Mouse (Mus musculus): ENCODE data around the gene Nfkbib. TPM values are rescaled to one million over a fixed set of nuclear protein-coding genes. Genes with fewer than 3 reads are reported as not detected.

Gene Nfkbib
- total RNA-seq, 2 experiments from 2014 or later: 15.9 to 18.0 TPM

DNA sequence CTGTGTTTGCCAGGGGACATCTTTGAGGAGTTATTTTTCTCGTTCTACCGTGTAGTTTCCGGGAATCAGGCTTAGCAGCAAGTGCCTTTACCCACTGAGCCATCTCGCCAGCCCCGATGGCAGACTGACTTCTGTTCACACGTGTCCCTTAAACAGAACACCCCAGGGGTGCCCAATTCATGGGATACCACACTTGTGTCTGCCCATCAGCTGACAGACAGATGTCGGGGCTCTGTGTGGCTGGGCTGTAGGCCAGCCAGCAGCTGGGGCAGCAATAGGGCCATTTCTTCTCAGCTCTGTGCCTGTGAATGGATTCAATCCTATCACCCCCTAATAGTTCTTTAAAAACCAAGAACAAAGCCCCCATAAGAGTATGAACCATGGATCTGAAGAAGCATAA lies 7.8 kb upstream of the Nfkbib start:
- intact Hi-C loops (cut with DNase I): no loop called here
- no peak for DNase-seq

GRCm38 (mm10) chr7:28774164-28774563 lies 6.9 kb upstream of the Nfkbib start:
- intact Hi-C loops (cut with DNase I): no loop called here
- DNase-seq: no peak

- DNase-seq: no peak
- intact Hi-C loops (cut with DNase I): no loop called here
These were observed 5.9 kb upstream of the Nfkbib start for GRCm38 (mm10) chr7:28773163-28773562.

DNA sequence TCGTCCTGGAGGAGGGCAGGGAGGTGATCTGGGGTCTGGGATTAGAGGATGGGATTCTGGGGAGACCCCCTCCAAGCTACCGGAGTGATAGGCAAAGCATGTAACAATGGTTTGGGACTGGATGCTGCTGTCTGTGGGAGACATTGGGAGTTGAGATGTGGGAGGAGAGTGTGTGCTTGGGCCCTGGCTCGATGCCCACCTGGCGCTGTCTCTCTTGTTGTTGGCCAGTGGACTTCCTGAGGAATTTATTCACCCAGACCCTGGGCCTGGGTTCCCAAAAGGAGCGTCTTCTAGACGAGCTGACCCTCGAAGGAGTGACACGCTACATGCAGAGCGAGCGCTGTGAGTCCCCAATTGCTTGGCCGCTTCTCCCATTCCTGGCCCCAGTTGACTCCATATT lies 4.6 kb upstream of the Nfkbib start:
- intact Hi-C loops (cut with DNase I): no loop called here
- peak; percentile 28 to 41 for DNase-seq

GRCm38 (mm10) chr7:28770309-28770708 lies 3.0 kb upstream of the Nfkbib start:
- intact Hi-C loops (cut with DNase I): no loop called here
- DNase-seq: no peak

- intact Hi-C loops (cut with DNase I): no loop called here
- DNase-seq: no peak
These were observed 2.2 kb upstream of the Nfkbib start for GRCm38 (mm10) chr7:28769414-28769958.

DNA sequence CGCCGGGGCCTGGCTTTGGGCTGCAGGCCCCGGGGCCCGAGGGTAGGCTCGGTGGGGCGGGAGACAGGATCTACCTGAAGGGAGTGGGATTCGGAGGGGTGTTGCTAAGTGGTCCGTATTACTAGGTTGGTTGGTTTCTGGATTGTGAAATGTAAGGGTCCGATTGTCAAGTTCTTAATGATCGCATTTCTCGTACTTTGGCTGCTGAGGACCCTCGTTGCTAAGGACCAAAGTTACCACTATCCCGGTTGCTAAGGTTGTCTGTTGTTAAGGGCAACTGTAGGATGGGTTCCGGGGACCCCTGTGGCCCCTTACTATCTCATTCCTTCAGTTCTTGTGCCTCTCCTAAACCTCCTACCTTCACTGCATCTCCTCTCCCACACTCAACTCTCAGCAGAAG lies 402 bp downstream of the Nfkbib start:
- DNase-seq: no peak
- intact Hi-C loops (cut with DNase I): no loop called here

DNA sequence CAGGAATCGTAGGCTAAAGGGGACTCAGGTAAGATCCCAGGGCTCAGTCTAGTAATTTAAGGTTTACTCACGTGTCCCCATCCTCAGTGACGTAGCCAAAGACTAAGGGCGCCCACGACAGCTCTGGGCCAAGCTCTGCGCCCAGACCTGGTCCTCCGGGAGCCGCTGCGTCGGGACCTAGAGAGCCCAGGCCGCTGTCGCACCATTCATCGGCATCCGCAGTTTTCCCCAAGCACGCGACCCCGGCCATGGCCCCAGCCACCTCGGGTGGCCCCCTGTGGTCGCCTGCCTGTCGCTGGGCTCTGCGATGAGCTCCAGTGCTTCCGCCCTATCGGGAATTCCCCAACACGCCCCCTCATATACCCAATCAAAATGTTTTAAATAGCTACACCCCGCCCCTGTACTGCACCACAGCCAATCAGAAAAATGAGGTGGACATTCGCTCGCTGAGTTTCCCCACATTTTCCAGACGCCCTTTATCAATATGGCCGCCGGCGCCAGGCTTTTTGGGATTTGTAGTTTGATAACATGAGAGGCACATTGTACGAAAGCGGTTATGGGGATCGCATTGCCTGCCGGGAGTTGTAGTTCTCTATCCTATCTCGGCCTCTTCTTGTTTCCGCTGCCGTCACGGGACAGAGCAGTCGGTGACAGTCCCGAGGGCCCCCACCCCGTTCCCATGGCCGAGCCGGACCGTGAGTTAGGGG lies 986 bp downstream of the Nfkbib start, which contains the start of gene Sirt2:
Gene Sirt2, plus strand, starts transcription at position 563 of the 707 bp plus-strand sequence.
- intact Hi-C loops (cut with DNase I): no loop called here
- peak; percentile 94 for DNase-seq

- no peak for DNase-seq
These were observed 2.1 kb downstream of the Nfkbib start for GRCm38 (mm10) chr7:28765211-28765610.

DNA sequence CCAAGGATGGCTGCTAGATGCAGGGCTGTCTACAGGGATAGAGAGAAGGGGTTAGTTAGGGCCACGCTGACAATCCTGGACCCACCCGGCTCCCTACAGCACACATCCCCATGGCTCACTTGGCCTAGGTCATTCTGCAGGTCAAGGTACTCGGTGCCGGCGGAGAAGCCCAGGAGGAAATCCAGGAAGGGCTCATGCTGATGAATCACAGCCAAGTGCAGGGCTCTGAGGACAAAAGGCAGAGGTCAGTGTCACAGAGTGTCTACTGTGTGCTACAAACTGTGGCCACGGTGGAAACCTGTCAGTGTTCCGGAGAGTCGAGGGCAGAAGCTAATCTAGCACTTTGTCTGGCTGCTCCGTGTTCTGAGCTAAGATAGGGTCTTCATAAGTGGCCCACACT lies 5.4 kb downstream of the Nfkbib start:
- intact Hi-C loops (cut with DNase I): loop anchor here (5.0 kb wide), 1 partner anchor 410 kb away; the partner anchor contains the start of genes Ggn and Spred3
- DNase-seq: no peak

More at GRCm38 (mm10) chr7:28765211-28765610, 2.1 kb downstream of the Nfkbib start:
- intact Hi-C loops (cut with DNase I): no loop called here

GRCm38 (mm10) chr7:28758623-28759022 lies 8.7 kb downstream of the Nfkbib start:
- intact Hi-C loops (cut with DNase I): no loop called here
- DNase-seq: no peak

GRCm38 (mm10) chr7:28756079-28756478 lies 11.2 kb downstream of the Nfkbib start, which contains the start of gene Ccer2:
Gene Ccer2 (plus strand): TSS chr7:28756174.
- intact Hi-C loops (cut with DNase I): no loop called here
- no peak for DNase-seq

- intact Hi-C loops (cut with DNase I): no loop called here
- DNase-seq: no peak
These were observed 17.4 kb downstream of the Nfkbib start for GRCm38 (mm10) chr7:28749935-28750334.

GRCm38 (mm10) chr7:28741709-28742438 lies 25.4 kb downstream of the Nfkbib start, which contains the start of the genes Mrps12 and Sars2:
Gene Mrps12 (minus strand): TSS chr7:28741820.
Gene Sars2 (plus strand): TSS chr7:28741992.
- intact Hi-C loops (cut with DNase I): no loop called here

GRCm38 (mm10) chr7:28741368-28741708 lies 26.0 kb downstream of the Nfkbib start:
- intact Hi-C loops (cut with DNase I): no loop called here
- no peak for DNase-seq

More at GRCm38 (mm10) chr7:28741709-28742438, 25.4 kb downstream of the Nfkbib start, which contains the start of the genes Mrps12 and Sars2:
- peak; percentile 95 to 97 for DNase-seq

DNA sequence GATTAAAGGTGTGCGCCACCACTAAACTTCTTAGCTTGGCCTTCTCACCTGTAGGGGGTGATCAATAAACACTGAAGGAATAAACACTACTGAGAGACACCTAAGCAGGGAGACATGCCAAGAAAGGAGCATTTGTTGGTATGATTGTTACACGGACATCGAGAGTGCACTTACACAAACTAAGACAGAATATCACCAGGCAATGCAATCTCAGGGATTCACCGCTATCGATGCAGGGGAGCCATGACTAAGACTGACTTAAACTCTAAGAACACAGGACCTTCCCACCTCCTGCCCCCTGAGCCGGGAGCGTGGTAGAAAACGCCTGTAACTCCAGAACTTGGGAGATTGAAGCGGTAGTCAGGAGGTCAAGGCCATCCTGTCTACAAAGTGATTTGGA lies 26.4 kb downstream of the Nfkbib start:
- no peak for DNase-seq
- intact Hi-C loops (cut with DNase I): no loop called here

GRCm38 (mm10) chr7:28739829-28740228 lies 27.5 kb downstream of the Nfkbib start:
- no peak for DNase-seq
- intact Hi-C loops (cut with DNase I): no loop called here

DNA sequence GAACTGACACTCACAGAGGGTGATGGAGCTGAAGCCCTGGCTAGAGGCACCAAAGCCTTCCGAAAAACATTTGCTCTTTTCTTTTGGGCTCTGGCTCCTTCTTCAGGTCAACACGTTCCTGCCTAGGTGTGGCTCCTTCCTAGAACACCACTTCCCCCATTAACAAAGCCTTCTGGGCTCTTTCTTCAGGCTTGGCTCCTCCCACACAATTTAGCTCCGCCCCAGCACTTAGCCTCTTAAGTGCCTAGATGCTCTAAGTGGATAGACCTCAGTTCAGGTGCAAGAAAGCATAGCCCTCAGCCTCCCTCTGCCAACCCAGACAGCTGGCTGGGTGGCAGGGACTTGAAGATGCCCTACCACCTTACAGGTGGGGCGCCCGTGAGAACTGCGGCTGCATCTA lies 31.6 kb downstream of the Nfkbib start:
- intact Hi-C loops (cut with DNase I): no loop called here
- DNase-seq: no peak

DNA sequence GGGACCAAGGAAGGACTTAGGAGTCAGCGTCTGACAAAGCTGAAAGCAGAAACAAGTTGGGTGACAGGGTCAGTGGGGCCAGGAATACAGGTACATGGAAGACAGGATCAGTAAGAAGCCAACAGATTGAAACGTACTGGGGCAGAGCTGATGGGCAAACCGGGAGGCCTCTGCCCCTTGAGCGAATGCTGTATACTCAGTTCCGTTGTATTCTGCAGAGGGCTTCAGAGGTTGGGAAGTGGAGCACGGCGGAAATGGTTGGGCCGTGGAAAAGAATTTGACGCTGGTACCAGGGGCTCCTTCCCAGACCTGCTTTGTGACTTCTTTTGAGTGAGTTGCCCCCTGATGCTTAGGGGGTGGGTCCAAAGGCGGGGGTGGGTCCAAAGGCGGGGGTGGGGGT lies 34.1 kb downstream of the Nfkbib start:
- intact Hi-C loops (cut with DNase I): no loop called here
- no peak for DNase-seq

GRCm38 (mm10) chr7:28732341-28733142 lies 34.8 kb downstream of the Nfkbib start:
- intact Hi-C loops (cut with DNase I): no loop called here
- DNase-seq: peak; percentile 54 to 63
